Mouse (Mus musculus): ENCODE results near the gene Gm16442.
"Not testable (repeated sequence)": the region's sequence is repeated elsewhere in the genome, so short reads cannot be mapped to it uniquely, and the experiment has no call there.

Gene Gm16442

DNA sequence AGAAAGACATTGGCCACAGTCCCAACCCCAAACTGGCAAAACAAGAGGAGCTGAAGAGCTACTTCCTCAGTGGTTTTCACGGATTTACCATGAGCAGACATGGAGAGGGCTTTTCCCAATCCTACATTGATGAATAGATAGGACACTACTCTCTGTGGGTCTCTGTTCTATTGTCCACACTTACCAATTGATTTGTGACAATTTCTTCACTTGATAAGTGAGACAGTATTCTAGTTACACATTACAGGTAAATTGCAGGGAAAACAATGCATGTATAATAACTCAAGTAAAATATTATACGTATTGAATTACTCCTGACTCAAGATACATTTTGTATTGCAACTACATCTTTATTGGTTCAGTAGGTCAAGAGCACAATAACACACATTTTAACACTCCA lies at the start of gene Gm16442:
Gene Gm16442 (minus strand): TSS at position 101 of the 400 bp plus-strand sequence.
- in situ Hi-C loops (cut with MboI; ENCODE audit: unreplicated experiment in 2 of 2), result not testable (repeated sequence)

DNA sequence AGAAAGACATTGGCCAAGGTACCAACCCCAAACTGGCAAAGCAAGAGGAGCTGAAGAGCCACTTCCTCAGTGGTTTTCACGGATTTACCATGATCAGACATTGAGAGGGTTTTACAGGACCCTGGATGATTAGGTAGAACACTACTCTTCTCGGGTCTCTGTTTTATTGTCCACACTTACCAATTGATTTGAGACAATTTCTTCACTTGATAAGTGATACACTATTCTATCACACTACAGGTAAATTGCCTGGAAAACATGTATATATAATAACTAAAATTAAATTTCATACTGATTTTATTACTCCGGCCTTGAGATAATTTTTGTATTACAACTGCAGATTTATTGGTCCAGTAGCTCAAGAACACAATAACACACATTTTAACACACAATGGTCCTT lies 45.9 kb upstream of the Gm16442 start, which contains the start of gene Vmn1r94:
Gene Vmn1r94 (minus strand): TSS at position 101 of the 400 bp plus-strand sequence.
- in situ Hi-C loops (cut with MboI; ENCODE audit: unreplicated experiment in 2 of 2), result not testable (repeated sequence)

DNA sequence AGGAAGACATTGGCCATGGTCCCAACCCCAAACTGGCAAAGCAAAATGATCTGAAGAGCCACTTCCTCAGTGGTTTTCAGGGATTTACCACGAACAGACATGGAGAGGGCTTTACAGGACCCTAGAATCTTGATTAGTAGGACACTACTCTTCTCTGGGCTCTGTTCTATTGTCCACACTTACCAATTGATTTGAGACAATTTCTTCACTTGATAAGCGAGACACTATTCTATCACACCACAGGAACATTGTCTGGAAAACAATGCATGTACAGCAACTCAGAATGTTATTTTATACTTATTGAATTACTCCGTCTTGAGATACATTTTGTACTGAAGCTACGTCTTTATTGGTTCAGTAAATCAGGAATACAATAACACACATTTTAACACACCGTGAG lies 16.6 kb upstream of the Gm16442 start, which contains the start of gene Vmn1r93:
Gene Vmn1r93 (minus strand): TSS at position 101 of the 400 bp plus-strand sequence.
- in situ Hi-C loops (cut with MboI; ENCODE audit: unreplicated experiment in 2 of 2), result not testable (repeated sequence)

DNA sequence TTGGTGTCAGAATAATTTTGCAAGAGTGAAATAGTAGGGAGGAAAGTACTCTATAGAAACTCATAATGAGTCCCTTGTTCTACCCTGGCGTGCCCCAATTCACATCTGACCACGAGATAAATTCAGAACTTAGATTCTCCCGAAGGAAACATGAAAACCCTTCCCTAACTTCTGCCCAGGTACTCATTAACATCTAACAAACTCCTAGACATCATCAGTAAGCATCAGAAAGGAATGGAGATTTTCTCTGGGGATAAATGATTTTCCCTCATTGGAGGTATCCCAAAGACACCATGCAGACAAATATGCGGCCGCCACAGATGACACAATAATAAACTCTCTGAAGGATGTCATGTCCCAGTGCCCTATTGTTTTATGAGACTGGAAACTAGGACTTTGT lies 23.0 kb downstream of the Gm16442 start, which contains the start of gene Vmn1r91:
Gene Vmn1r91 (plus strand): TSS at position 301 of the 400 bp plus-strand sequence.
- in situ Hi-C loops (cut with MboI; ENCODE audit: unreplicated experiment in 2 of 2), result not testable (repeated sequence)

DNA sequence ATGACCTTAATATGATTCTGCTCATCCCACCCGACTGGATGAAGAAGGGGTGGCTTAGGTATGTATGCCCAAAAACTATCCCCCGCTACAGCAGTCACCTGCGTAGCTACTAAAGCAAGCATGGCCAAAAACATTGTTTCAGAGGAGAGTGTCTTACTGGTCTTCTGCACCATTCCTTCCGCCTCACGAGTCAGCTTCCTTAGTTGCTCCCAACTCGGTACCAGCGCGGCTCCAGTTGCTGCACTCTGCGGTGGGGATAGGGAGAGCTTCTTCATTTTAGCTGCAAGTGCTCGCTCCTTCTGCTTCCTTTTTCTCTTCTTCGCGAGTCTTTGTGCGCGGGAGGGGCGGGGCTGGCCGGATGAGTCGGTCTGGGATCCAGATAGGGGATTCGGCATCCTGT lies 44.3 kb downstream of the Gm16442 start:
- in situ Hi-C loops (cut with MboI; ENCODE audit: unreplicated experiment in 2 of 2), result not testable (repeated sequence)
